Mouse (Mus musculus) neutrophil, adult 59 days (primary cell): ENCODE data around the gene Pitpnm2. TPM values are rescaled to one million over a fixed set of nuclear protein-coding genes. Genes with fewer than 3 reads are reported as not detected.

Experiments used
- total RNA-seq, 2 experiments: library from RNA; stranded (reverse); gene quantifications; 1 replicate in 1 of 2; 2 replicates in 1 of 2; pipeline ENCODE4 v1.2.4; 2023

The Pitpnm2 gene
- total RNA-seq: 1 to 10 TPM; 2.2 to 3.2 TPM

DNA sequence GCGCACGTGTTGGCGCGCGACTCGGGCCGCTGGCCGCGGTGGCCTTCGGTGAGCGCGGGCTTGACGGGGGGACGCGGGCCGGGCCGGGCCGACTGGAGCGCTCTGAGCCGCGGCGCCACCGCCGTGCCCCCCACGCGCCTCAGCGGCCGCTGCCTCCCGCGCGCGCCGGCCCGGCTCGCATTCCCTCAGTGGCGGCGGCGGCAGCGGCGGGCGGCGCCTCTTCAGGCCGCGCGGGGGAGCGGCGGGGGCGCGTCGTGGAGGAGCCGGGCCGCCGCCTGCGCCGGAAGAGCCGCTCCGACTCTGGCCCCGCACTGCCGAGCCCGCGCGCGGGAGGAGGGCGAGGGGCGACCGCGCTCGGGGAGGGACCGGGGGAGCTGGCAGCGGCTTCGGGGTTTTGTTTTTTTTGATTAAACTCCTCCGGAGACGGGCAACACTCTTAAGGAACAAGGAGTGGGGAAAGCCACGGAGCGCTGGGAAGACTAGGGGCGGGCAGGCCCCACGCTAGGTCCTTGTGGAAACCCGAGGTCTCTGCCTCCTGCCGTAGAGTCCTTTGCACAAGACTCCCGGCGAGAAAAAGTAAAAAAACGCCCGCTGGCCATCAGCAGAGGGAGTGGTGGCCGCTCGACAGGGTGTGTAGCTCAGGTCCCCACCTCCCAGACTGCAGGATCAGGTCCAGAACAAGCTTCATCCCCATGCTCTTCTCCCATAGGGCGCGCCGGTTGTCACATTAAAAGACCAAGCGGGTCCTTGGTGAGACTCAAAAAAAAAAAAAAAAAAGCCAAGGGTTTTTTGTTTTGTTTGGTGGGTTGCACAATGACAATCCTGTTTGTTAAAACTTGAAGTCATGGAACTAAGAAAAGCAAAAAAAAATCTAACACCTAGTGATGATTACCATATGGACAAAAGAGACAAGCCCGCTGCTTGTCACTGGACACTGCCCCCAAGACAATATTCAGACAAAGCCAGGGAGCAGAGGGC lies at the start of gene Pitpnm2:
Gene Pitpnm2, minus strand, starts transcription at position 147 of the 978 bp plus-strand sequence.

DNA sequence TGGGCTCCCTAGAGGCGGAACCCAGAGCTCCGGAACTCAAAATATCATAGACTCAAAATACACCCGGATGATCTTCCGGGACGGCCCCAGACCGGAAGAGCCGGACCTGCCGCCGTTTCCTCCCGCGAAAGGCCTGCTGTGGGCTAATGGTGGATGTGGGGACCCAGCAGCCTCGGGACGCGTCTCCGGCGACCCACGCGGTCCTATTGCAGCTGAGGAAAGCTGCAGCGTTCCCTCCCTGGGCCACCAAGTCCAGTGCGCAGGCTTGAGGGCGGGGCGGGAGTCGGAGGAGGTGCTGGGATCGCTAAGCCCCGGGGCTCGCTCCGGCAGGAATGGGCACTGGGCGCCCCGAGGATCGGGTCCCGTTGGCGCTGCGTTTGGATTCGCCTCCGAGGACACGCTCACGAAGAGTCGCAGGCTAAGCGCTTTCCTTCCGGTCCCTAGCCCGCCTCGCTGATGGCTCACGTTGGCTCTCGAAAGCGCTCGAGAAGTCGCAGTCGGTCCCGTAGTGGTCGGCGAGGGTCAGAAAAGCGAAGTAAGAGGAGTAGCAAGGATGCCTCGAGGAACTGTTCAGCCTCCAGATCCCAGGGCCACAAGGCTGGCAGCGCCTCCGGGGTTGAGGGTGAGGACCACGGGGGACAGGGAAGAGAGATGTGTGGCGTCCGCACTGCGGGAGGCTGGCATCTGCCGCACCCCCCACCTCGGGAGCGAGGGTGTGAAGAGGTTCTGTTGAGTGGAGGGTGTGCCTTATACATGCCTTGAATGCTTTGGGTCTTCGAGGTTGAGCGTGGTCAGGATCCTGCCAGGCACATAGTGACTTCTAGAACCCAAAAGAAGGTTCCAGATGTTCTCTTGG lies 133.3 kb downstream of the Pitpnm2 start, which contains the start of gene Arl6ip4:
Gene Arl6ip4, plus strand, starts transcription at position 100 of the 856 bp plus-strand sequence.

DNA sequence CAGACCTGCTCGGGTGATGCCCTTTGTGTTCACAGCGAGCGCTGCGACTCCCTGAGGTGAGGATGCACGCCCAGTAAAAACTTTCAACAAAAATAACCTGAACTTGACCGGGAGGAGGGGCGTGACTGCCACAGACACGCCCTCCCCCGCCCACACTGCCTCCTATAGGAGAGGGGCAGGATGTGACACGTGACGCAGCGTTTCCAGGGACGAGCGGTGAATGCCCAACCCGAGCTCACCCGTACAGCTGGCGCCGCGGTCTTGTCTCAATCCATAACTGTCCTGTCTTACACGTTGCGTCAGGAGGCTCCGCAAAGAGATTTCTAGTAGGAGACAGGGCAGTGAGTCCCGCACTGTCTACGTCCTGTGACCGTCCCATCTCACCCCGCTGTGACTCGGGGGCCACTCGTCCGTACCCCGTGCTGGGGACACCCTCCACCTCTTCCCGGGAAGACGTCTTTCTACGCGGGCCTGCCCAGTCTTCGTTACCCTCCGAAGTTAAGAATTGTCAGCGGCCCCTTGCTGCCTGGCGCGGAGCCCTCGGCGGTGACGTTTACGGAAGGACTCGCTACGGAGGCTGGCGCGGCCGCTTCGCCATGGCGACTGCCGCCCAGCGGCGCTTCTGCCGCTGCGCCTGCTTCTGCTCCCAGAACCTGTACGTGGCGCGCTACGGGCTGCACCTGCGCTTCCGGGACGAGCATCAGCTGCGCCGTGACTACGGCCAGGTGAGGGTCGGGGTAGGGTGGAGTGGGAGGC lies 137.6 kb downstream of the Pitpnm2 start, which contains the start of gene Ogfod2:
Gene Ogfod2, plus strand, starts transcription at position 556 of the 756 bp plus-strand sequence.

DNA sequence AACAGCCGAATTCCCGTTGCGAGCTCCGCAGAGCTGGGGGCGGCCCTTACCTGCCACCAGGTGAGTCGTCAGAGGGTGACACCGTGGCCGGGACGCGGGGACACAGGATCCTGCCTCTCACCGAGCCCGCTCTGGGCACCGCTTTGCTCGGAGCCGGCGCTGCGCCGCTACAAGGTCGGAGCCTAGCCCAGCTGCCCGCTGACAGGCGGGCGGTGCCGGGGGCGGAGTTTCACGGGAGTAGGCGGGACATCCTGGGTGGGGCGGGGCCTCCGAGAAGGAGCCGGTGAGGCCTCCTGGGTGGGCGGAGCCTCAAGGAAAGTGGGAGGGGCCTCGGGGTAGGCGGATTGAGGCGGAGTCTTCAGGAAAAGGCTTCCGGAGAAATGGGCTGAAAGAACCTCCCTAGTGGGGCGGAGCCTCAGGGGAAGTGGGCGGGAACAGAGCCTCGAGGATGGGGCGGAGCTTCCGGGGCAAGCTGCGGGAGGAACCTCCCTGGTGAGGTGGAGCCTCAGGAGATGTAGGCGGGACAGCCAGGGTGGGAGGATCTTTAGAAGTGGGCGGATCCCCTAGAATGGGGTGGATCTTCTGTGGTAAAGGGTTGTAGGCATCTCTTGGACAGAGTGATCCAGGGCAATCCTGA lies 153.8 kb downstream of the Pitpnm2 start, which contains the start of gene Abcb9:
Gene Abcb9, minus strand, starts transcription at position 203 of the 637 bp plus-strand sequence.

Other genes starting within 250 kb of the Pitpnm2 start
- 10 to 100 TPM; 53.3 to 58.8 TPM for gene Vps37b, start 217.5 kb downstream of the Pitpnm2 start, total RNA-seq
- gene Abcb9, start 154.0 kb downstream of the Pitpnm2 start, total RNA-seq: 1 to 10 TPM; 4.1 to 5.9 TPM
- gene Ogfod2, start 137.5 kb downstream of the Pitpnm2 start, total RNA-seq: 10 to 100 TPM; 12.1 to 16.4 TPM
- 10 to 100 TPM; 28.6 to 38.3 TPM for gene Arl6ip4, start 133.7 kb downstream of the Pitpnm2 start, total RNA-seq
- gene Mphosph9, start 78.2 kb upstream of the Pitpnm2 start, total RNA-seq: 10 to 100 TPM in 1 of 2 experiments, 1 to 10 TPM in 1; 9.7 to 12.5 TPM
- 1 to 10 TPM; 4.1 to 4.2 TPM for gene 2810006K23Rik, start 78.3 kb upstream of the Pitpnm2 start, total RNA-seq
- gene Cdk2ap1, start 113.3 kb upstream of the Pitpnm2 start, total RNA-seq: 10 to 100 TPM; 90.4 to 99.7 TPM
- gene Sbno1, start 176.2 kb upstream of the Pitpnm2 start, total RNA-seq: 100 to 1,000 TPM; 178 to 182 TPM
- gene Kmt5a, start 190.2 kb upstream of the Pitpnm2 start, total RNA-seq: 100 to 1,000 TPM; 176 to 192 TPM
- gene Rilpl2, start 228.6 kb upstream of the Pitpnm2 start, total RNA-seq: 10 to 100 TPM; 83.6 to 90.9 TPM
- 10 to 100 TPM; 13.6 to 14.7 TPM for gene Snrnp35, start 233.4 kb upstream of the Pitpnm2 start, total RNA-seq